Mouse (Mus musculus): ENCODE measurements around the gene Akt2. TPM values are rescaled to one million over a fixed set of nuclear protein-coding genes. Genes with fewer than 3 reads are reported as not detected.
A peak's percentile ranks its signal among the peaks of the same experiment; 100 is the strongest.

Akt2 gene
- polyA plus RNA-seq, 1 experiment from 2014 or later = 117 TPM

DNA sequence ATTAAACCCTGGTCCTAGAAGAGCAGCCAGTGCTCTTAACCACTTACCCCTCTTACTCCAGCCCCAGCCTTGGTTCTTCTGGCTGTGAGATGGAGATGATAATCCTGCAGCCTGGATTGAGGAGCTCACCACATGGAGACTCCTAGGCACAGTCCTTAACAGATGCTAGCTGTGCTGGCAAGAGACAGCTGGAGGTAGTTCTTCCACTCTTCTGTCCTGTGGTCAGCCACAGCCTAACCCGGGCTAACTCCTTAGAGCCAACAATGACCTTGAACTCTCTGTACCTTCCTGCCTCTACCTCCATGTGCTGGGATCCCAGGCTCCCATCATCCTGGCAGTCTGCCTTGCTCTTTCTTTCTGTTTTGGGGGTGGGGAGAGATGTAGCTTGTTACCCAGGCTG is 30.4 kb upstream of the Akt2 start:
- H3K4me2 ChIP-seq (replicated peaks) = no peak overlapping the region
- ATAC-seq (ENCODE audit: insufficient number of reproducible peaks, low FRiP score, low TSS enrichment, low read depth) = no peak
- peak overlapping the region; percentile 51; the same call in 1 of the 2 replicates for H3K27ac ChIP-seq (replicated peaks)
- H3K36me3 ChIP-seq = peaks cover 69% of the 10 kb centered on the region
- no peak overlapping the region for H3K4me3 ChIP-seq (replicated peaks)
- WGBS = 83% methylated on average over 1 of the region's 1 CpGs
- H3K27me3 ChIP-seq = no peaks in the 10 kb centered on the region
- no peaks in the 10 kb centered on the region for H3K9me3 ChIP-seq (replicated peaks)
- no peak overlapping the region for H3K9ac ChIP-seq
- H3K4me1 ChIP-seq = no peaks in the 10 kb centered on the region

DNA sequence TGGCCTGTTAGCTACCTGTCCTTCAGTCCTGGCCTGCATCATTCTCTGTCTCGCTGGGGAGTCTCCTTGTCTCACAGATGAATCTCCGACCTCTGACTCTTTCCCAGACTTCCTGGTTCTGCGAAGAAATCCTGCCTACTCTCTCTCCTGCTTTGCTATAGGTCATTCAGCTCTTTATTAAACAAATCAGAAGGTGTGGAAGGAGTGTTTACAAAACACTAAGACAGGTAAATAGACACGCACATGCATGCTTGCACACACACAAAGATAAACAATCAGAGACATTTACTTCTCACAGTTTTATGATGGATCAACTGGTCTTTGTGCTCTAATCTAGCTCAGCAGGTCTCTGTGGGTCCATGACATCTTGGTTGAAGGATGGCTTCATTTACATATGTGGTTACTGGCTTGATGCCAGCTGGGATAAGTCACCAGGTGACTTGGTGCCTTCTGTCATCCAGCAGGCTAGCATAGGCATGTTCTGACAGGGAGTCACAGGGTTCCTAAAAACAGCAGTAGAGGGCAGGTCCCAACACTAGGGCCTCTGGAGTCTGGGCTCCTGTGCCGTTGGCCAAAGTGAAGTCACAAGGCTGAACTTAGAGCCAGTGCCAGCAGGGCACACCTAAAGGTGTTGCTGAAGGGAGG is 21.6 kb upstream of the Akt2 start:
- no peak overlapping the region for H3K4me2 ChIP-seq (replicated peaks)
- H3K9ac ChIP-seq = no peak overlapping the region
- no peaks in the 10 kb centered on the region for H3K4me1 ChIP-seq
- no peak for ATAC-seq (ENCODE audit: insufficient number of reproducible peaks, low FRiP score, low TSS enrichment, low read depth)
- 72% methylated on average over 5 of the region's 5 CpGs for WGBS
- peak overlapping the region; percentile 35; the same call in 1 of the 2 replicates for H3K27ac ChIP-seq (replicated peaks)
- H3K4me3 ChIP-seq (replicated peaks) = no peak overlapping the region
- peaks cover 73% of the 10 kb centered on the region for H3K36me3 ChIP-seq
- H3K27me3 ChIP-seq = no peaks in the 10 kb centered on the region
- H3K9me3 ChIP-seq (replicated peaks) = no peaks in the 10 kb centered on the region

- WGBS = 99% methylated on average over 4 of the region's 4 CpGs
- H3K27ac ChIP-seq (replicated peaks) = no peak overlapping the region
- H3K27me3 ChIP-seq = no peaks in the 10 kb centered on the region
- no peak for ATAC-seq (ENCODE audit: insufficient number of reproducible peaks, low FRiP score, low TSS enrichment, low read depth)
- no peaks in the 10 kb centered on the region for H3K4me1 ChIP-seq
- peaks cover 77% of the 10 kb centered on the region for H3K36me3 ChIP-seq
- no peaks in the 10 kb centered on the region for H3K9me3 ChIP-seq (replicated peaks)
- no peak overlapping the region for H3K9ac ChIP-seq
- no peak overlapping the region for H3K4me2 ChIP-seq (replicated peaks)
- no peak overlapping the region for H3K4me3 ChIP-seq (replicated peaks)
Measured at GRCm38 (mm10) chr7:27572133-27572532, 19.2 kb upstream of the Akt2 start.

GRCm38 (mm10) chr7:27574124-27574880 is 17.1 kb upstream of the Akt2 start:
- peaks cover 73% of the 10 kb centered on the region for H3K36me3 ChIP-seq
- H3K4me2 ChIP-seq (replicated peaks) = no peak overlapping the region
- H3K9ac ChIP-seq = no peak overlapping the region
- no peaks in the 10 kb centered on the region for H3K27me3 ChIP-seq
- ATAC-seq (ENCODE audit: insufficient number of reproducible peaks, low FRiP score, low TSS enrichment, low read depth) = no peak
- 86% methylated on average over 14 of the region's 14 CpGs for WGBS
- H3K27ac ChIP-seq (replicated peaks) = no peak overlapping the region
- no peaks in the 10 kb centered on the region for H3K9me3 ChIP-seq (replicated peaks)
- no peak overlapping the region for H3K4me3 ChIP-seq (replicated peaks)
- H3K4me1 ChIP-seq = peaks cover 8% of the 10 kb centered on the region; the same call in 1 of the 2 replicates

DNA sequence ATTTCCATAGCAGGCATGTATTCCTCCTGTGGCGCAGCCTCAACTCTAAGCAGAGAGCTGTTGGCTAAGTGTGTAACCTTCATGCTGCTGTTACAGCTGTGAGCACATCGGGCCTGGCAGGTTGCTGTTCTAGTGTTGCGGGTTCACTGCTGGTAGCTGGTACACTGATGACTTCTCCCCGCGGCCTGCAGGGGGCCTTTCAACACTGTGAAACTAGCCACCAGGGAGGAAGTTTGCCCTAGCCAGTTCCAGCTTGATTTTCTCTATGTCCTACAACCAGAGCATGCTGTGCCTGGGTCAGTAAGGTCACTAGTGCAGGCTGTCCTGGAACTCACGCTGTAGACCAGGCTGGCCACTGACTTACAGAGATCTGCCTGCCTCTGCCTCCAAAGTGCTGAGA is 14.4 kb upstream of the Akt2 start:
- Histone ChIP-seq H3K4me1 (peaks cover 8% of the 10 kb centered on the region; the same call in 1 of the 2 replicates), H3K27me3 (no peaks in the 10 kb centered on the region), H3K4me3 (replicated peaks) (no peak overlapping the region), H3K36me3 (peaks cover 80% of the 10 kb centered on the region), H3K4me2 (replicated peaks) (no peak overlapping the region), H3K9ac (no peak overlapping the region), H3K9me3 (replicated peaks) (no peaks in the 10 kb centered on the region), H3K27ac (replicated peaks) (no peak overlapping the region)
- no peak for ATAC-seq (ENCODE audit: insufficient number of reproducible peaks, low FRiP score, low TSS enrichment, low read depth)
- 70% methylated on average over 6 of the region's 6 CpGs for WGBS

DNA sequence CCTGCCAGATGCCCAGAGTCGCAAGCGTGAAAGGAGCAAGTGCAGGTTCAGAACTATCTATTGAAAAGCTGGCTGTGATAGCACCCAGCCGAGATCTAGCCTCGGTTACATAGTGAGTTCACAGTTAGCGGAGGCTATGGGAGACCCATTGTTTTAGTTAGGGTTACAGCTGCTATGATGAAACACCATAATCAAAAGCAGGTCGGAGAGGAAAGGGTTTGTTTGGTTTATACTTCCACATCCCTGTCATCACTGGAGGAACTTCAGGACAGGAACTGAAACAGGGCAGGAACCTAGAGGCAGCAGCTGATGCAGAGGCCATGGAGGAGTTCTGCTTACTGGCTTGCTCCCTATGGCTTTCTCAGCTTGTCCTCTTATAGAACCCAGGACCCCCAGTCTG is 13.8 kb upstream of the Akt2 start:
- WGBS = 88% methylated on average over 6 of the region's 6 CpGs
- no peaks in the 10 kb centered on the region for H3K27me3 ChIP-seq
- no peak overlapping the region for H3K9ac ChIP-seq
- ATAC-seq (ENCODE audit: insufficient number of reproducible peaks, low FRiP score, low TSS enrichment, low read depth) = no peak
- peaks cover 8% of the 10 kb centered on the region; the same call in 1 of the 2 replicates for H3K4me1 ChIP-seq
- peaks cover 78% of the 10 kb centered on the region for H3K36me3 ChIP-seq
- H3K4me3 ChIP-seq (replicated peaks) = no peak overlapping the region
- H3K27ac ChIP-seq (replicated peaks) = no peak overlapping the region
- H3K4me2 ChIP-seq (replicated peaks) = no peak overlapping the region
- H3K9me3 ChIP-seq (replicated peaks) = no peaks in the 10 kb centered on the region

- H3K4me3 ChIP-seq (replicated peaks) = no peak overlapping the region
- no peaks in the 10 kb centered on the region for H3K27me3 ChIP-seq
- H3K4me1 ChIP-seq = peaks cover 8% of the 10 kb centered on the region; the same call in 1 of the 2 replicates
- peak; percentile 45; the same call in 1 of the 2 replicates for ATAC-seq (ENCODE audit: insufficient number of reproducible peaks, low FRiP score, low TSS enrichment, low read depth)
- whole genome bisulfite sequencing = 50% methylated on average over 7 of the region's 7 CpGs
- no peak overlapping the region for H3K4me2 ChIP-seq (replicated peaks)
- H3K9ac ChIP-seq = no peak overlapping the region
- peaks cover 85% of the 10 kb centered on the region for H3K36me3 ChIP-seq
- H3K9me3 ChIP-seq (replicated peaks) = no peaks in the 10 kb centered on the region
- no peak overlapping the region; the same call in 1 of the 2 replicates for H3K27ac ChIP-seq (replicated peaks)
Measured at GRCm38 (mm10) chr7:27578465-27578864, 12.9 kb upstream of the Akt2 start.

- Histone ChIP-seq H3K4me3 (replicated peaks) (no peak overlapping the region), H3K4me2 (replicated peaks) (no peak overlapping the region), H3K9ac (no peak overlapping the region), H3K9me3 (replicated peaks) (no peaks in the 10 kb centered on the region), H3K36me3 (peaks cover 74% of the 10 kb centered on the region), H3K27ac (replicated peaks) (no peak overlapping the region), H3K4me1 (peaks cover 8% of the 10 kb centered on the region; the same call in 1 of the 2 replicates), H3K27me3 (no peaks in the 10 kb centered on the region)
- WGBS = 89% methylated on average over 14 of the region's 14 CpGs
- no peak for ATAC-seq (ENCODE audit: insufficient number of reproducible peaks, low FRiP score, low TSS enrichment, low read depth)
Measured at GRCm38 (mm10) chr7:27580380-27581174, 10.8 kb upstream of the Akt2 start.

- no peaks in the 10 kb centered on the region for H3K27me3 ChIP-seq
- peaks cover 22% of the 10 kb centered on the region for H3K36me3 ChIP-seq
- H3K4me3 ChIP-seq (replicated peaks) = no peak overlapping the region
- no peak overlapping the region for H3K9ac ChIP-seq
- H3K4me1 ChIP-seq = no peaks in the 10 kb centered on the region
- H3K27ac ChIP-seq (replicated peaks) = no peak overlapping the region
- H3K9me3 ChIP-seq (replicated peaks) = no peaks in the 10 kb centered on the region
- H3K4me2 ChIP-seq (replicated peaks) = no peak overlapping the region
- WGBS = 76% methylated on average over 2 of the region's 2 CpGs
- ATAC-seq (ENCODE audit: insufficient number of reproducible peaks, low FRiP score, low TSS enrichment, low read depth) = no peak
Measured at GRCm38 (mm10) chr7:27586861-27587260, 4.5 kb upstream of the Akt2 start.

DNA sequence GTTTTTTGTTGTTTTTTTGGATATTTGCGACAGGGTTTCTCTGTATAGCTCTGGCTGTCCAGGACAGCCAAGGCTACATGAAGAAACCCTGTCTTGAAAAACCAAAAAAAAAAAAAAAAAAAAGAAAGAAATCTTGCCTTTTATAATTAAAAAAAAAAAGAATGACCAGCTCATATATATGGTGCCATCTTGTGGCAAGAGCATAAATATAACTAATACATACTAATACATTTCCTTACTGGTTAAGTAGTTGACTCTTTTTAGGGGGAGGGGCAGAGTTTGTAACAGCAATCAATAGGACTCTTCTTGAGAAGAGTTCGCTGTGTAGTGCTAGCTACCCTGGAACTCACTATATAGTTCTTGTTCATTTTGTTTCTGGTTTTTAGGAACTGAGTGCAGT is 3.6 kb upstream of the Akt2 start:
- H3K4me2 ChIP-seq (replicated peaks) = no peak overlapping the region
- peaks cover 16% of the 10 kb centered on the region; the same call in 1 of the 2 replicates for H3K36me3 ChIP-seq
- no peaks in the 10 kb centered on the region for H3K27me3 ChIP-seq
- WGBS = 82% methylated on average over 2 of the region's 2 CpGs
- H3K4me1 ChIP-seq = peaks cover 2% of the 10 kb centered on the region
- no peak overlapping the region for H3K27ac ChIP-seq (replicated peaks)
- no peak overlapping the region for H3K4me3 ChIP-seq (replicated peaks)
- no peaks in the 10 kb centered on the region for H3K9me3 ChIP-seq (replicated peaks)
- H3K9ac ChIP-seq = no peak overlapping the region
- ATAC-seq (ENCODE audit: insufficient number of reproducible peaks, low FRiP score, low TSS enrichment, low read depth) = no peak

GRCm38 (mm10) chr7:27590088-27590487 is 1.3 kb upstream of the Akt2 start:
- no peak overlapping the region for H3K4me2 ChIP-seq (replicated peaks)
- H3K9ac ChIP-seq = no peak overlapping the region
- H3K4me3 ChIP-seq (replicated peaks) = no peak overlapping the region
- H3K27me3 ChIP-seq = no peaks in the 10 kb centered on the region
- WGBS = 86% methylated on average over 4 of the region's 4 CpGs
- no peak overlapping the region for H3K27ac ChIP-seq (replicated peaks)
- H3K36me3 ChIP-seq = peaks cover 8% of the 10 kb centered on the region
- no peak for ATAC-seq (ENCODE audit: insufficient number of reproducible peaks, low FRiP score, low TSS enrichment, low read depth)
- H3K9me3 ChIP-seq (replicated peaks) = no peaks in the 10 kb centered on the region
- H3K4me1 ChIP-seq = peaks cover 21% of the 10 kb centered on the region

Measured in embryonic facial prominence, embryonic 15.5 days (tissue).